ENCODE assay signal across 7 mouse cellular contexts in the genomic region with DNA sequence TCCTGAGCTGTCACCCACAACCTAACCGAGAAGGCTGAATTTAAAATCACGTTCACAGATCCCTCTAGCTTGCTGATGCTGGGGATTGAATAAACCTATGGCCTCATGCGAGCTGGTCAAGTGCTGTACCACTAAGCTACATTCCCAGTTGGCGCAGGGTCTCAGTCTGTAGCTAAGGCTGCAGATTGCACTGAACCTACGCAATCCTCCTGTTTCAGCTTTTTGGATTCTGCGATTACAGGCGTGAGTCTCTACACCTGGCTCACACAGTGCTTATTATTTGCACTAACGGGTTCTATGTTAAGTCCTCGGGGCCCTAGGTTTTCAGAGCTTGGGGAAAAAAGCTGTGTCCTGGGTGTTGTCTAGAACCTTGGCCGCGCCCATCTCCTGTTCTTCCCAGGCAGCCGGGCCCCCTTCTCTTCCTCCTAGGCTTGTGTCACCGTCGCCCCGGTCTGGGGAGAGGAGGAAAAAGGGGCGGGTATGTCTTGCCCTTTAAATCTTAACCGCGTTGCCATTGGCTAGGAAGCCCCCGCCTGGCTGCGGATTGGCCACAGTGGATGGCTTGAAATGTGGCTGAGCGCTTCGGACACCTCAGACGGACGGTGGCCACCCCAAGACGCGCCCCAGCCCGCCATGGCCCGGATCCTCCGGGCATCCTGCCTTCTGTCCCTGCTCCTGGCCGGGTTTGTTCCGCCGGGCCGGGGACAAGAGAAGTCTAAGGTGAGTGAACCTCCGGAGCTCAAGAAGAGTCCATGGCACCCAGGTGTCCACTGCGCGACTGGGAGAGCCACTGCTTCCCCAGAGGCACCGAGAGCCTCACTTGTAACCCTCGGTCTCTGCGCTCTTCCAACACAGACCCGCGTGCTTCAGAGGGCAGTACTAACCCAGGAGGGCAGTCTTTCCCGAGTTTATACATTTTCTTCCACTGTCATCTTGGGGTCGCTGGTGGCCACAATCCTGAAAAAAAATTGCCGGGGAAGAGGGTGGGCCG. TPM values are rescaled to one million over a fixed set of nuclear protein-coding genes. Genes with fewer than 3 reads are reported as not detected.
DNase-seq lines count a peak whose midpoint lies in the region; ATAC-seq and TF ChIP-seq lines count a peak whose summit lies in the region.

A gene (plus strand): TSS at position 121 of the 991 bp plus-strand sequence.

- H3K27ac ChIP-seq in bone marrow macrophage, adult 2 months (ENCODE audit: insufficient read depth, low read depth, low read length), result no peak within 1 kb of the TSS
- H3K27ac ChIP-seq in intestine, embryonic 14.5 days (ENCODE audit: low read depth), result 0 out of 2 replicates have a peak within 1 kb of the TSS, but pooled peaks have one; percentile 63
- peak within 1 kb of the TSS; percentile 66 for H3K27ac ChIP-seq in limb, embryonic 10.5 days
- peak within 1 kb of the TSS; percentile 70 for H3K27ac ChIP-seq in midbrain, embryonic 10.5 days (replicated peaks)
- H3K27ac ChIP-seq in stomach, embryonic 15.5 days, result no peak within 1 kb of the TSS

- H3K27me3 ChIP-seq in intestine, embryonic 14.5 days (replicated peaks; ENCODE audit: control insufficient read depth, insufficient read depth, low read length), result no peaks in the 10 kb centered on the region
- H3K27me3 ChIP-seq in limb, embryonic 10.5 days (ENCODE audit: low read depth, poor library complexity, severe bottlenecking), result peaks cover 22% of the 10 kb centered on the region
- peaks cover 9% of the 10 kb centered on the region for H3K27me3 ChIP-seq in midbrain, embryonic 10.5 days (ENCODE audit: low read depth, poor library complexity, severe bottlenecking)
- no peaks in the 10 kb centered on the region for H3K27me3 ChIP-seq in stomach, embryonic 15.5 days (replicated peaks)

- intact Hi-C loops in gastrocnemius, postnatal 36 days (cut with DNase I), result no loop called here

- 13% methylated on average over 45 of the region's 45 CpGs for WGBS in intestine, embryonic 14.5 days
- 17% methylated on average over 45 of the region's 45 CpGs for WGBS in limb, embryonic 10.5 days
- WGBS in midbrain, embryonic 10.5 days, result 19% methylated on average over 43 of the region's 45 CpGs
- WGBS in stomach, embryonic 15.5 days, result 13% methylated on average over 42 of the region's 45 CpGs

- H3K9me3 ChIP-seq in intestine, embryonic 14.5 days (ENCODE audit: control insufficient read depth, low read length), result no peaks in the 10 kb centered on the region
- no peaks in the 10 kb centered on the region for H3K9me3 ChIP-seq in limb, embryonic 10.5 days (replicated peaks)
- no peaks in the 10 kb centered on the region for H3K9me3 ChIP-seq in midbrain, embryonic 10.5 days (replicated peaks)
- H3K9me3 ChIP-seq in stomach, embryonic 15.5 days, result no peaks in the 10 kb centered on the region

- DNase-seq in embryo, embryonic 10 days (ENCODE audit: low spot score), result peak; percentile 90
- DNase-seq in gastrocnemius, postnatal 36 days, result peak; percentile 76 to 79
- peak; percentile 81 for DNase-seq in intestine, embryonic 14.5 days (ENCODE audit: low spot score)
- peak; percentile 79 for DNase-seq in limb, embryonic 10.5 days (ENCODE audit: low spot score)
- peak; percentile 82 for DNase-seq in midbrain, embryonic 10.5 days (ENCODE audit: low spot score)

- H3K36me3 ChIP-seq in intestine, embryonic 14.5 days (ENCODE audit: control insufficient read depth, insufficient read depth, low read length), result peaks cover 5% of the 10 kb centered on the region; the same call in 1 of the 2 replicates
- no peaks in the 10 kb centered on the region for H3K36me3 ChIP-seq in limb, embryonic 10.5 days
- peaks cover 3% of the 10 kb centered on the region; the same call in 1 of the 2 replicates for H3K36me3 ChIP-seq in midbrain, embryonic 10.5 days
- H3K36me3 ChIP-seq in stomach, embryonic 15.5 days, result no peaks in the 10 kb centered on the region

- TF ChIP-seq CTCF in bone marrow macrophage, adult 2 months (IDR thresholded peaks at IDR 0.05; ENCODE audit: low read depth, low read length), result no peak

- peak within 1 kb of the TSS; percentile 88 for H3K4me2 ChIP-seq in intestine, embryonic 14.5 days (ENCODE audit: low read length)
- peak within 1 kb of the TSS; percentile 85 for H3K4me2 ChIP-seq in stomach, embryonic 15.5 days

- H3K4me1 ChIP-seq in bone marrow macrophage, adult 2 months (ENCODE audit: control insufficient read depth, insufficient read depth, low read length), result peaks cover 13% of the 10 kb centered on the region
- peaks cover 16% of the 10 kb centered on the region; the same call in 1 of the 2 replicates for H3K4me1 ChIP-seq in intestine, embryonic 14.5 days (replicated peaks; ENCODE audit: control insufficient read depth, insufficient read depth, low read length)
- H3K4me1 ChIP-seq in limb, embryonic 10.5 days, result peaks cover 21% of the 10 kb centered on the region
- H3K4me1 ChIP-seq in midbrain, embryonic 10.5 days, result peaks cover 29% of the 10 kb centered on the region
- peaks cover 13% of the 10 kb centered on the region; the same call in 1 of the 2 replicates for H3K4me1 ChIP-seq in stomach, embryonic 15.5 days

- no peak for TF ChIP-seq POLR2A in bone marrow macrophage, adult 2 months (IDR thresholded peaks at IDR 0.05; ENCODE audit: borderline replicate concordance, low read depth, low read length)

- peak within 1 kb of the TSS; percentile 55 for H3K9ac ChIP-seq in intestine, embryonic 14.5 days (ENCODE audit: low read length)
- peak within 1 kb of the TSS; percentile 13; the same call in 1 of the 2 replicates for H3K9ac ChIP-seq in stomach, embryonic 15.5 days

- peak; percentile 86 for ATAC-seq in intestine, embryonic 14.5 days (replicated peaks; ENCODE audit: low FRiP score, low TSS enrichment, low read depth)
- ATAC-seq in stomach, embryonic 15.5 days (ENCODE audit: insufficient read depth, low FRiP score, low read depth), result peak; percentile 80

- H3K4me3 ChIP-seq in bone marrow macrophage, adult 2 months (ENCODE audit: insufficient read depth, low read length), result peak within 1 kb of the TSS; percentile 35
- H3K4me3 ChIP-seq in intestine, embryonic 14.5 days (ENCODE audit: low read depth, low read length), result peak within 1 kb of the TSS; percentile 53
- H3K4me3 ChIP-seq in limb, embryonic 10.5 days, result peak within 1 kb of the TSS; percentile 63
- H3K4me3 ChIP-seq in midbrain, embryonic 10.5 days, result peak within 1 kb of the TSS; percentile 67
- peak within 1 kb of the TSS; percentile 53 for H3K4me3 ChIP-seq in stomach, embryonic 15.5 days (replicated peaks)

RNA-seq across cellular contexts. Expression of the gene that starts here (rescaled TPM):
- polyA plus RNA-seq in bone marrow macrophage, adult 2 months (2012; ENCODE audit: insufficient read depth, insufficient read length, missing spikeins), result 10.8 and 13.8 TPM in 2 replicates
- total RNA-seq in gastrocnemius, postnatal 36 days (2021), result 10 to 100 TPM; 27.6 to 44.7 TPM
- 263 and 321 TPM in 2 replicates for polyA plus RNA-seq in intestine, embryonic 14.5 days (2014; fragmentation: Nextera tagmentation; extraction: Ambion mirVana)
- polyA plus RNA-seq in limb, embryonic 10.5 days (2016; fragmentation: Nextera tagmentation; extraction: Ambion mirVana), result 52.0 and 60.7 TPM in 2 replicates
- polyA plus RNA-seq in midbrain, embryonic 10.5 days (2016; fragmentation: Nextera tagmentation; extraction: Ambion mirVana), result 68.6 and 72.1 TPM in 2 replicates
- 164 and 171 TPM in 2 replicates for polyA plus RNA-seq in stomach, embryonic 15.5 days (2015; fragmentation: Nextera tagmentation; extraction: Ambion mirVana)

Comparison
In these comparisons a context has a peak if more than half of its experiments do, and no peak if none do; other contexts are left out.
1. H3K27ac ChIP-seq: peak in intestine, embryonic 14.5 days (single experiment), limb, embryonic 10.5 days (single experiment) and midbrain, embryonic 10.5 days (single experiment); none in bone marrow macrophage, adult 2 months (single experiment) and stomach, embryonic 15.5 days (single experiment).
2. Peak in every context shown above with its lines, with median percentiles within 50 percentile points of each other: H3K4me3 ChIP-seq and DNase-seq.